Mouse (Mus musculus): ENCODE measurements around the gene Gm21973.

GRCm38 (mm10) chr15:10400415-10400814 lies 75.2 kb downstream of the Gm21973 start:
- TF ChIP-seq CTCF (IDR thresholded peaks at IDR 0.05; ENCODE audit: low read depth, low read length) (no peak), POLR2A (IDR thresholded peaks at IDR 0.05; ENCODE audit: borderline replicate concordance, low read depth, low read length) (no peak)
